Mouse (Mus musculus): ENCODE measurements at regions not wholly inside any gene's neighbourhood (a gene's known extent, or its start where the extent isn't known, plus 50 kb on each side); places are given as distances from the start of the nearest gene placed in this dataset.

- DNase-seq = no peak
These were observed 355.1 kb downstream of the Slc4a3 start for GRCm38 (mm10) chr1:75901146-75901545.

GRCm38 (mm10) chr1:75905699-75906470, 359.8 kb downstream of the Slc4a3 start:
- DNase-seq = no peak

GRCm38 (mm10) chr1:75915311-75915710, 369.2 kb downstream of the Slc4a3 start:
- no peak for DNase-seq

DNA sequence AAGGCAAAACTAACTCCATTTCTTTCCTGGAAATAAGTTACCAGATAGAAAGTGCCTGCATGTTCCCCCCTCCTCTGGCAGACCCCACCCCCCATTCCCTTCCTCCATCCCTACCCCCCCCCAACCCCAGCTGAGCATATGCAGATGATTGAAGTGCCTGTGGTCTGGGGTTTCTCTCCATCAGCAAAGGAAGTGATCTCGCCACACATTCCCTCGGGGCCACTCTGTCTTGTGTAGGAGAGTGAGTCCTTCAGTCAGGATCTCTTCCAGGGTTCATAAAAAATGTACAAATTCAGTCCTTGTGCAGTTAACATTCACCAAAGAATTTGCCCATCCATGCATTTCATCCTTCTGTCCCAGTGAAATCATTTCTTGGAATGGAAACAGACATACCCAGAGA, 370.1 kb downstream of the Slc4a3 start:
- no peak for DNase-seq

- no peak for DNase-seq
These were observed 373.1 kb downstream of the Slc4a3 start for GRCm38 (mm10) chr1:75919134-75919533.

DNA sequence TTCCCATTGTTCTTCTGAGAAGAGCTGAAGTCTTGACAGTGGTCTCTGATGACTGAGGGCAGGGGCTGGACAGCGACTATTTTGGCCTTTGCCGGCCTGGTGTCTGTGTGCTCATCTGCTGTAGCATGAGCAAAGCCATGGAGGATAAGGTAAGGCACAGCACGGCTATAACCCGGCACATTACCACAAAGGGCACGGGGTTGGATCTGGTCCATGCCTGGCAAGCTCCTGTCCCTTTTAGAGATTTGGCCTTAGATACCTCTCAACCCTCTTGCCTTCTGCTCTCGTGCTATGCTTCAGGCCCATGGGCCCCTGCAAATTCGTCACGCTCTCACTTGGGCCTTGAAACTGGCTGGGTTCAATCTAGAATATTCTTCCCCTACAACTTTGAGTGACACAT, 379.0 kb downstream of the Slc4a3 start:
- no peak for DNase-seq

DNA sequence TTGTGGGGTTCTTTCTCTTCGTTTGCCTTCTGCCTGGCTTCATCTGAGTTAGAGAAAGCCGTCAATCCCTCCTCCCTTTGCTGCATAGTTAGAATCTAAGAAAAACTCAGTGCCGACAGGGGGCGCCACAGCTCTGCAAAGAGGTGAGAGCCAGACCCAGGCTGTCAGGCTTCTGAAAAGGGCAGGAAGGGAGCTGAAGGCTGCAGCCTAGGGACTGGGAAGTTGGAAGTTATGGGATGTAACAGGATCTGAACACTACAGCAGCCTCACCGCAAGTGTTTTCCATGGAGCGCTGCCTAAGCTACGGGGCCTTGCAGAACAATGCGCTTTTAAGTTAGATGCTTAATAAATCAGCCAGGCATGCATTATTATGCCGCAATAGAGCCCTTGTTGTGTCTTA, 379.7 kb downstream of the Slc4a3 start:
- DNase-seq = peak; percentile 94

- no peak for DNase-seq
These were observed 385.8 kb downstream of the Slc4a3 start for GRCm38 (mm10) chr1:75931852-75932251.

- DNase-seq = peak; percentile 3
These were observed 387.8 kb downstream of the Slc4a3 start for GRCm38 (mm10) chr1:75933831-75934230.

GRCm38 (mm10) chr1:75934761-75935160, 388.7 kb downstream of the Slc4a3 start:
- no peak for DNase-seq

DNA sequence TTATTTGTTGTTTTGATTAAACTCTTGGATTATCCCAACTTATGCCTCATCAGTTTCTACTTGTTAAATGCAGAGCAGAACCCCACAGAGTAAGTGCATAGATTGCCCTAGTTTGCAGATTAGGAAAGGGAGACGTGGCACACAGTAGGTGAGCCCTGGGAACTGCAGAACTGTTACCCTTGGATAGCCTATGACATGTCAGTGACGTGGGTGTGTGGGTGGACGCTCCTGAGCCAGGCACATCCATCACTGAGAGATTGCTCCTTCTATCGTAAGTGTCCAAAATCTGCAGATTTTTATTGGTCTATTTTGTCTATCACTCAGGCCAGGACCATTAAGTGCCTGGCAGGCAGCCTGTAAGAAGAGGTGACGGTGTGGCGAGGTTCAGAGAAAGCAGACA, 389.8 kb downstream of the Slc4a3 start:
- DNase-seq = peak; percentile 13

DNA sequence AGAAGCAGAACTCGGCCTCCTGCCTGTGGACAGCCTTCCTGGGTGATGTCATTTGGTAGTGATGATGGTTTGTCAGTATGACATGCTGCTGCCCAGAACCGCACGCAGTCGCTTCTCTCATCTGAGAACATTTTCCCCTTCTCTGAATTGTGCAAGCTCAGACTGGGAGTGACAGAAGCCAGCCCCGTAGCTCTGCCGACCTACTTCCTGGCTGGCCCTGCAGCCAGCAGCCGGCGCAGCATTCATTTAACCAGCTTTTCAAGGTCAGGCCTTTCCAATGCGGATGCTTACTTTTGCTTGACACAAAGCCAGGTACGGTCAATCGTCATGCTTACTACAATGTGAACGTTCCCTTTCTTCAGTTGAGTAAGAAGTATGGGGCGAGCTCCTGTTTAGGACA, 390.5 kb downstream of the Slc4a3 start:
- peak; percentile 30 for DNase-seq

GRCm38 (mm10) chr1:75937331-75937730, 391.3 kb downstream of the Slc4a3 start:
- no peak for DNase-seq

DNA sequence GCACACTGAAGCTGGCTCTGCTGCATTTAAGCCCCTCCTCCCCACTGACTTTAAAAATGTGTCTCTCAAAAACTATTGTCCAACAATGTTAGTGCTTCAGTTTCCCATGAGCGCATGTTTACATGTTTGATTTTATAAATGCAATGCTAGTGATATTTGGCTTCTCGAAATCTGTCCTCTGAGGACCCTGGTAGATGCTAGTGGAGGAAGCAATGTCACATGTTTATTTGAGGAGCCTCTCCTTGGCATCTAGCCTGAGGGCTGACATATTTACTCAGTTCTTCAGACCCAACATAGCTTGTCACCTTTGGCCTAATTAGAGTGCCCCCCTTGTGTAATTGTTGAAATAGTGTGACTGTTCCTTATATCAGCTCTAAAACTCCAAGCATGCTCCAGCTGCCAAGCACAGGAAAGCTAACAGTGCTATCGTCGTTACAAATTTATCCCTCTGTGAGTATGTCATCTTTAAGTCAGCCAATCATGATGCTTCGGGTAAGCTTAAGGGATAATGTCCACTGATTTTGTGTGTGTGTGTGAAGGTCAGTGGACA, 400.3 kb downstream of the Slc4a3 start:
- DNase-seq = no peak

DNA sequence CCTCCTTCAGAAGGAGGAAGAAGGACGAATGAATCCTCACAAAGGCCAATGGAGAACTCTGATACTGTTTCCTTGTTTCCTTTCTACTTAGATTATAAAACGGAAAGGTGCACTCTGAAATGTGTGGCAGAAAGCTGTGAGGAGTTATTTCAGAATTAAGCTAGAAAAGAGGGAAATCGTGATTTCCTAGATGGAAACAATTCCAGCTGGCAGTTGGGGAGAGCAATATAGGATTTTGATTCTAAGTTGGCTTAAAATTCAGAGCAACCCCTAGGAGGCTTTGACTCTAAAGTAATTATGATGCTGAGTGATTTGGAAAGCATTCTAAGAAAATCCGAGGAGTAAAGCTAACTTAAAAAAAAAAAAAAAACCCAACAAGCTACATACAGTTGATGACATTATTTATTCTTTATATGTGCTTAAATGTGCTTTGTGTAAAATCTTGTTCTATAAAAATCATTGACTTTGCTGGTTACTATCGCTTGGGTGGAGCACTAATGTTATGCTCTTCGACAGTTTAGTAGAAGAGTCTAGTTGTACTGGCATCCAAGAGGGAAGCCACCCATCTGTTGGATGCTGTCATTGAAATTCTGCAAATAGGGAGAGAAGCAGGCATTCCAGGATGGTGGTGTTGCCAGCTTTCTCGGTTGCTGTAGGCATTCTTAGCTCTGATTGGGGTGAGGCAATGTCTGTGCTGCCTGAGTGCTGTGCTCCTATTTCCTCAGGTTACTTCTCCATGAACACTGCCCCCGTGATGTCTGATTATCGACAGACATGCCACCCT, 432.3 kb downstream of the Slc4a3 start:
- peak; percentile 49 for DNase-seq

GRCm38 (mm10) chr1:75983057-75983456, 437.0 kb downstream of the Slc4a3 start:
- DNase-seq = no peak

GRCm38 (mm10) chr1:75983487-75983886, 437.4 kb downstream of the Slc4a3 start:
- DNase-seq = no peak

- no peak for DNase-seq
These were observed 442.4 kb downstream of the Slc4a3 start for GRCm38 (mm10) chr1:75988496-75988895.

DNA sequence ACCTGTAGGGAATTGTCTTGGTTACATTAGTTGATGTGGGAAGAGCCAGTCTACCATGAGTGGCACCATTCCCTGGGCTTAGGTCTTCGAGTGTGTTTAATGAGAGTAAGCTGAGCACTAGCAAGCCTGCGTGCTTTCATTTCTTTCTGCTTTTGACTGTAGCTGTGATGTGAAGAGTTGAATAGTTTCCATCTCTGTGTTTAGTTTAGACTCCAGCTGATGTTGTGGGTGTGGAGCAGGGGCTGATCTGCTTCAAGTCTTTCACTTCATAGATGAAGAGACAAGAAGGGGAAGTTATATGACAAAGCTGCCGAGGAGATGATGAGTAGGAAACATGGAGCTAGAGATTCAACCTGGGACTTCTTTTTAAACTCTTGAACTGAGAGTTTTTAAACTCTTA, 446.0 kb downstream of the Slc4a3 start:
- DNase-seq = no peak

DNA sequence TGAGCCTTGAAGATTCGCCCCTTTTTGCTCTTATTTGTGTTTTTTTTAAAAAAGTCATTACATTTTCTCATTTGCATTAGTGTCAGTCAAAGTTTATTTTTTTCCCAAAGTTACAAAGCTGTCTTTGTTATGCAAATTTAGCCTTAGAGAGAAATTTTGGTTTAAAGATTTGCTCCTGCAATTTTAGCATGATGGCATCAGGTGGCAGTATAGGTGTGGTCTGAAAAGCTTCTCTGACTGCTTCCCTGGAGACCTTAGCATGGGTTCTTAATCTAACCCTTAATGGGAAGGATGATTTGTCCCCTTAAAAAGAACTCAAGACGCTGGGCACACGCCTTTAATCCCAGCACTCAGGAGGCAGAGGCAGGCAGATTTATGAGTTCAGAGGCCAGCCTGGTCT, 451.2 kb downstream of the Slc4a3 start:
- DNase-seq = no peak

DNA sequence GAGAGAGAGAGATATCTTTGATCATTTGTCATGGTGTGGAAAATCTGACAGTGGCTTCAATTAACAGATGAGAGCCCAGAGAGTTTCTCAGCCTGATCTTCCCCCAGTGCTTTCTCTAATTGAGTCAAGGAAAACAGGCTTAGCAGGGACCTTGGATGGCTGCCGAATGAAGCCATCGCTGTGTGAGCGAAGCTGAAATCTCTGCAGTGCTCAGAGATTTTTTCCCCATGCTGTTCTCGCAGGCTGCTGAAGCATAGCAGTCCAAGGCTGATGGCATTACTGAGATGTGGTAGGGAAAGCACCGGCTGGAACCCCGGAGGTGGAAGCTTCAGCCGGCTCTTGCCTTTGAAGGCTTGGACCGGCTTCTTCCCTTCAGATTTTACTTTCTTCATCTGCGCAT, 455.1 kb downstream of the Slc4a3 start:
- peak; percentile 17 for DNase-seq

DNA sequence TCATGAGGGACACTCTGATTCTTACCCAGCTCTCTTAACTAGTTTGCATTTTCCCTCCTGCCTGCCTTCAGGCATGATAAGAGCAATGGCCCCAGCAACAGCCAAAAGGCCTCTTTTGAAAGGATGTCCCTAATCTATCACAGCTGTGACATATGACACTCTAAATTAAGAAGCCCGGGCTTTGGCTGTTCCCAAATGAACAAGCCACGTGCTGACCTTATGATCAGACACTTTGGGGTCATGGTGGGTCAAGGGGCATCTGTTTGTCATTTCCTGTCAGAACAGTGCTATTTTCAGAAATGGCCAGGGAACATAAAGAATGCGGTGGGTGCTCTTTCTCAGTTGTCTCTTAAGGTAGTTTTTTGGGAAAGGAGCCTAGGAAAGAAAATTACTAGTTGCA, 463.5 kb downstream of the Slc4a3 start:
- DNase-seq = no peak

DNA sequence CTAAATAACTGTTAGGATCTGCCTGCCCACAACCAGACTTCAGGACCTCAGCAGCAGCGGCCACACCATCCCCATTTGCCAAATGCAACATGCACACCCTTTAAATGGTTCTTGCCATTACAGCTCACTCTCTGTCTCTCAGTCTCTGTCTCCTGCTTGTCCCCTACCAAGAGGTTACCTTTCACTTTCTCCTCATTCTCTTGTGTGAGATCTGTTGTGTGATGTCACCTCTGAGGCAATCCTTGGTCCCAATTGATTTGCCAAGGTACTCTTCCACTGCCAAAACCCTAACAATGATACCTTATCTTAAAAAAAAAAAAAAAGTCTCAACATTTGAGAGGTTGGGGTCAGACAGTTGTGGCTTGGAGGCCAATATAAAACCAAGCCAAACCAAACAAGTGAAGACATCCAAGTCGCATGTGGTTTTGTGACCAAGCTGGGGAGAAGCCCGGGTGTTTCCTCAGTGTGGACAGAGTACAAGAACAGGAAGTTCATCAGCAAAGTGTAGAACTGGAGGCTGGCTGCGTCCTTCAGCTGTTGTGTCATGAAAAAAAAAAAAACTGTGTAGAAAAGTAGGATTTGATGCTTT, 464.2 kb downstream of the Slc4a3 start:
- DNase-seq = no peak

- no peak for DNase-seq
These were observed 472.5 kb downstream of the Slc4a3 start for GRCm38 (mm10) chr1:76018588-76018987.

Measured in right cerebral cortex, adult 18-20 months (tissue).